Mouse (Mus musculus) small intestine, adult 2 months (tissue): ENCODE data around the gene Esyt2. TPM values are rescaled to one million over a fixed set of nuclear protein-coding genes. Genes with fewer than 3 reads are reported as not detected.

Experiments used
- H3K27ac ChIP-seq: fragments of 200-500 bp; 2 replicates; pipeline ENCODE4 v1.5.1; 2012; ENCODE audit warnings: low read depth, low read length, control low read depth, inconsistent platforms; ENCODE audit not compliant: insufficient read depth
- H3K27me3 ChIP-seq: fragments of 200-500 bp; 2 replicates; pipeline ENCODE4 v1.6.1; 2012; ENCODE audit warnings: mild to moderate bottlenecking, moderate library complexity, low read length, inconsistent platforms; ENCODE audit not compliant: control insufficient read depth, insufficient read depth
- H3K36me3 ChIP-seq: fragments of 200-500 bp; 2 replicates; pipeline ENCODE4 v1.6.1; 2012; ENCODE audit warnings: mild to moderate bottlenecking, low read length, control low read depth, inconsistent platforms; ENCODE audit not compliant: control insufficient read depth, insufficient read depth
- H3K4me1 ChIP-seq: fragments of 200-500 bp; 2 replicates; pipeline ENCODE4 v1.6.1; 2012; ENCODE audit warnings: low read length, inconsistent platforms, mixed read lengths; ENCODE audit not compliant: control insufficient read depth, insufficient read depth, insufficient read length
- H3K4me3 ChIP-seq: fragments of 200-500 bp; 2 replicates; pipeline ENCODE4 v1.5.1; 2012; ENCODE audit warnings: low read depth, mild to moderate bottlenecking, control low read depth, inconsistent platforms, low read length, moderate library complexity
- CTCF ChIP-seq: fragments of 200-500 bp; IDR thresholded peaks from 2 replicates; pipeline ENCODE4 v1.5.1; 2012; ENCODE audit warnings: low read depth, mild to moderate bottlenecking, control low read depth, inconsistent platforms, low read length, moderate library complexity, mixed read lengths; ENCODE audit not compliant: insufficient replicate concordance, insufficient read length; ENCODE audit errors: extremely low read depth
- POLR2A ChIP-seq: fragments of 200-500 bp; IDR thresholded peaks from 2 replicates; pipeline ENCODE4 v1.6.1; 2012; ENCODE audit warnings: low read depth, mild to moderate bottlenecking, control low read depth, inconsistent platforms, low read length, moderate library complexity
- WGBS: fragments of 180-500 bp; shearing (Covaris S2); methylation state at CpG from one replicate; pipeline ENCODE4 v1.1.7; 2018; 5-methylcytosine and 5-hydroxymethylcytosine counted together
- polyA plus RNA-seq: library from polyadenylated mRNA; depleted of rRNA; stranded (reverse); fragments of >200 nt; gene quantifications from 2 replicates; pipeline ENCODE4 v1.2.3, GENCODE M21; 2012; rRNA removed

Gene Esyt2
- polyA plus RNA-seq: 5.6 and 14.3 TPM in 2 replicates

DNA sequence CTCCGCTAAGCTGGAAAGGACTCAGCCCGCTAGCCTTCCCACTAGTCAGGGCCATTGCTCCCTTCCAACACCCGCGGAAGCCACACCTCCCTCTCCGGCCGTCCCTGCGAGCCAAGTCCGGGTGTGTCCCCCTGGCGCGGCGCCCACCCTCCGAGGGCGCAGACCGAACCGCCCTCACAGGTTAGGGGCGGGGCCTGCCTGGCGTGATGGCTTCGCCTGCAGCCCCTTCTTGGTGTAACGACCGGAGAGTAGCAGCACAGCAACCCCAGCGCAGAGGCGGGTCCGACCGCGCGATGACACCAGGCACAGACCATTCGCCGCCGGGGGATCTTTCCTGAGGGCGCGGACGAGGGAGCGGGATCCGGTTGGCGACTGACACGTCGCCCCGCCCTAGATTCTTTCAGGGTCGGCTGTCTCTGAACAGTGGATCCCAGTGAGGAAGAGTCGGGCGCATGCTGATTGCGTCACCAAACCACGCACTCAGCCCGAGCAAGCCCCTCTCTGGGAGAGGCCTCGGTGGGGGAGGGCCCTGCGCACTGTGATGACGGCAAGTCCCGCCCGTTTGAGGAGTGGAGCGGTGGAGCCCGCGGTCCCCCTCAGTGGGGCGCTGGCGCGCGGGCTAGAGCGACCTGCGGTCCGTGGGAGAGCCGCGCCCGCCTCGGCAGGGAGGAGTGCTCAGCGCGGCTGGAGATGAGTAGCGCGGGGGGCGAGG is at the start of gene Esyt2:
Gene Esyt2, plus strand, starts transcription at position 544 of the 712 bp plus-strand sequence.
- H3K36me3 ChIP-seq: no peaks in the 10 kb centered on the region
- TF ChIP-seq CTCF: no peak
- TF ChIP-seq POLR2A: peak; percentile 98
- H3K27ac ChIP-seq: peak within 1 kb of the TSS; percentile 94
- WGBS: under 1% methylated on average over 68 of the region's 68 CpGs
- no peaks in the 10 kb centered on the region for H3K27me3 ChIP-seq
- peak within 1 kb of the TSS; percentile 70 for H3K4me3 ChIP-seq
- H3K4me1 ChIP-seq: no peaks in the 10 kb centered on the region

GRCm38 (mm10) chr12:116231612-116232011 is 49.4 kb upstream of the Esyt2 start:
- Histone ChIP-seq H3K4me1 (no peaks in the 10 kb centered on the region), H3K27me3 (no peaks in the 10 kb centered on the region), H3K36me3 (no peaks in the 10 kb centered on the region), H3K4me3 (no peak overlapping the region), H3K27ac (peak overlapping the region; percentile 33; the same call in 1 of the 2 replicates)
- WGBS: 17% methylated on average over 12 of the region's 12 CpGs
- TF ChIP-seq POLR2A (no peak), CTCF (no peak)

DNA sequence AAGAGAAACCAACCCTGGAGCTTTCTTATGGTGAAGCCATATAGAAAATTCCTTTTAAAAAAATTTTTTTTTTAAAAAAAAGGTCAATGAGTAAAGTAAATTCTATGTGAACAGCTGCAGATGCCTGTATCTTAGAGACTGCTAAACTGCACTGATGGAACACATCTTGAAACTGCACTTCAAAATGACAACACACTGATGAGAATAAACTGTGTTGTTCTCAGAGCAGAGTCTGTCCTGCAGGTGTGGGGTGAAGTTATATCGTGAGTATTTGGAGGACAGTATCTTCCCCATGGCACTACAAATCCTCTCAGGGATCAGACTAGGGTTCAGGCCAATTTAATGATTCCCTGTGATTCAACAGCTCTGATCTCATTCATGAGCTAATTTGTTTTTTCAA is 48.9 kb upstream of the Esyt2 start:
- TF ChIP-seq CTCF (no peak), POLR2A (no peak)
- no peaks in the 10 kb centered on the region for H3K36me3 ChIP-seq
- no peaks in the 10 kb centered on the region for H3K4me1 ChIP-seq
- H3K27me3 ChIP-seq: no peaks in the 10 kb centered on the region
- WGBS: 62% methylated on average over 1 of the region's 1 CpGs
- H3K27ac ChIP-seq: peak overlapping the region; percentile 33; the same call in 1 of the 2 replicates
- H3K4me3 ChIP-seq: no peak overlapping the region

DNA sequence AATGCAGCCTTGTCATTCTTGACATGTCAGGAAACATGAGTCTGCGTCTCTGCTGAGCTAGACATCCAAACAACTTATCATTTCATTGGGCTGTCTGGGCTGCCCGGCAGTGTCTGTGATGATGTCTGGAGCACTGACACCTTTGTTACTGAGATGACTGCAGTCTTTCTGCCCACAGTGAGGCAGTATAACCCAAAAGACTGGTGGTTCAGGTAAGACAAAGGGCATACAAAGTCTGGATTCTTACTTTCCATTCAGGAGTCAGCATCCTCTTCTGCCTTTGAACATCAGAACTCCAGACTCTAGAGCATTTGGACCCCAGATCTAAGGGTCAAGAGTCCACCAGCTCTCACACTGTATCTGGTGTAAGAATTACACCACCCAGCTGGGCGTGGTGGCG is 45.6 kb upstream of the Esyt2 start:
- Histone ChIP-seq H3K36me3 (no peaks in the 10 kb centered on the region), H3K27ac (no peak overlapping the region), H3K4me3 (no peak overlapping the region), H3K27me3 (no peaks in the 10 kb centered on the region; the same call in 1 of the 2 replicates), H3K4me1 (no peaks in the 10 kb centered on the region)
- WGBS: 76% methylated on average over 4 of the region's 4 CpGs
- TF ChIP-seq CTCF: peak; percentile 42; the same call in 1 of the 2 replicates
- TF ChIP-seq POLR2A: no peak

GRCm38 (mm10) chr12:116236658-116237057 is 44.3 kb upstream of the Esyt2 start:
- 75% methylated on average over 3 of the region's 3 CpGs for WGBS
- Histone ChIP-seq H3K27me3 (no peaks in the 10 kb centered on the region; the same call in 1 of the 2 replicates), H3K36me3 (no peaks in the 10 kb centered on the region), H3K4me3 (no peak overlapping the region), H3K27ac (no peak overlapping the region), H3K4me1 (no peaks in the 10 kb centered on the region)
- TF ChIP-seq POLR2A (no peak), CTCF (no peak)

DNA sequence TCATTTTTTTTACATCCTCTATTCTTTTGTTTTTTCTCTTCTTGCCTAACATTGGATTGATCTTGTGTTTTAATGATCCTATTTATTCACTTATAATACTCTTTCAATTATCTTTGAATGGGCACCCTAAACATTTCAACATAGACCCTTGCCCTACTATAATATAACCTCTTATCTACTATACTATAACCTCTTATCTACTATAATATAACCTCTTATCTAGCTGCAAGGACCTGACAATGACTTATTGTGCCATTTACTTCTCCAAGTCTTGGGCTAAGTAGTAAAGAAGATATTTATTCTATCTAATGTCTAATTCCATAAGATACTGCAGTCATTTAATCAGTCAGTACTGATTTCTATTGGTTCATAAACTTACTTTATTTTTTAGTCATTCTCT is 42.6 kb upstream of the Esyt2 start:
- no peaks in the 10 kb centered on the region for H3K4me1 ChIP-seq
- no peak for TF ChIP-seq CTCF
- no peak for TF ChIP-seq POLR2A
- no peak overlapping the region for H3K4me3 ChIP-seq
- H3K27me3 ChIP-seq: no peaks in the 10 kb centered on the region; the same call in 1 of the 2 replicates
- no peaks in the 10 kb centered on the region for H3K36me3 ChIP-seq
- no peak overlapping the region for H3K27ac ChIP-seq

DNA sequence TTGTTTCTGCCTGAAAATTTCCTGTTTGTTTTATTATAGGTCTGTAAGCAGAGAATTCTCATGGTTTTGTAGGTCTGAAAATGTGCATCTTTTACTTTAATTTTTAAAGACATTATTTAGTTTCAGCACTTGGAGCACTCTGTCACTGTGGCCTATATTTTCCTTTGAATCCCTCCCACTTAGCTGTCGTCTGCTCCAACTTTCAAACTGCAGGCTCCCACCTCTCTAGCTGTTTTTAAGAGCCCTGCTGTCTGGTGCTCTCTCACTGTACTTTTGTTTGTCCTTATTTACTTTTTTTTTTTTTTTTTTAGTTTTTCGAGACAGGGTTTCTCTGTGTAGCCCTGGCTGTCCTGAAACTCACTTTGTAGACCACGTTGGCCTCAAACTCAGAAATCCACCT is 42.2 kb upstream of the Esyt2 start:
- H3K4me3 ChIP-seq: no peak overlapping the region

More for the DNA sequence above, 42.2 kb upstream of the Esyt2 start:
- Histone ChIP-seq H3K4me1 (no peaks in the 10 kb centered on the region), H3K27ac (no peak overlapping the region), H3K36me3 (no peaks in the 10 kb centered on the region), H3K27me3 (no peaks in the 10 kb centered on the region; the same call in 1 of the 2 replicates)
- WGBS: 40% methylated on average over 3 of the region's 3 CpGs
- TF ChIP-seq CTCF (no peak), POLR2A (no peak)
